Mouse (Mus musculus): Measurements from ENCODE around the gene Map4k5. TPM values are rescaled to one million over a fixed set of nuclear protein-coding genes. Genes with fewer than 3 reads are reported as not detected.

Map4k5 gene
- total and polyA plus RNA-seq, 3 experiments = 7.0 to 8.5 TPM; not detected in 1

- no peaks in the 10 kb centered on the region for H3K79me2 ChIP-seq (ENCODE audit: control insufficient read depth, insufficient read depth, low read length, poor library complexity)
- peaks cover 0 to 3% of the 10 kb centered on the region in 2 experiments; a peak in 2 of 4 replicates for H3K36me3 ChIP-seq (ENCODE audit: control insufficient read depth in 1 of 2, insufficient read depth in 2 of 2, low read length in 2 of 2)
- H3K27ac ChIP-seq (ENCODE audit: control insufficient read depth, low read depth, low read length) = no peak overlapping the region
- no peak overlapping the region for H3K9ac ChIP-seq (ENCODE audit: control insufficient read depth, low read depth, low read length, poor library complexity, severe bottlenecking)
- H3K27me3 ChIP-seq (ENCODE audit: control insufficient read depth in 1 of 2, insufficient read depth in 2 of 2, low read length in 2 of 2) = no peaks in the 10 kb centered on the region
- TF ChIP-seq POLR2AphosphoS2 (IDR thresholded peaks at IDR 0.05; ENCODE audit: low read length) = no peak
- TF ChIP-seq SMC3 (IDR thresholded peaks at IDR 0.05; ENCODE audit: low read depth, low read length) = 0 out of 2 replicates have a peak, but pooled peaks have one; percentile 13
- peak; percentile 71; the same call in 1 of the 2 replicates for TF ChIP-seq RCOR1 (IDR thresholded peaks at IDR 0.05; ENCODE audit: low read depth, low read length)
- H3K4me3 ChIP-seq (ENCODE audit: control insufficient read depth in 1 of 2, insufficient read depth in 1 of 2, low read depth in 2 of 2, low read length in 2 of 2) = no peak overlapping the region
- no peaks in the 10 kb centered on the region for H3K9me3 ChIP-seq (replicated peaks; ENCODE audit: insufficient read depth, low read length)
- DNase-seq (ENCODE audit: low read depth, low spot score) = peak; percentile 29
- H3K4me1 ChIP-seq (ENCODE audit: control insufficient read depth in 1 of 2, insufficient read depth in 2 of 2, low read length in 2 of 2) = peaks cover 3 to 4% of the 10 kb centered on the region in 2 experiments; a peak in 2 of 4 replicates
Measured at GRCm38 (mm10) chr12:69941655-69942329, 48.8 kb upstream of the Map4k5 start.

- Histone ChIP-seq H3K9ac (ENCODE audit: control insufficient read depth, low read depth, low read length, poor library complexity, severe bottlenecking) (no peak overlapping the region), H3K9me3 (replicated peaks; ENCODE audit: insufficient read depth, low read length) (no peaks in the 10 kb centered on the region), H3K36me3 (ENCODE audit: control insufficient read depth in 1 of 2, insufficient read depth in 2 of 2, low read length in 2 of 2) (peaks cover 0 to 3% of the 10 kb centered on the region in 2 experiments; a peak in 2 of 4 replicates), H3K4me1 (ENCODE audit: control insufficient read depth in 1 of 2, insufficient read depth in 2 of 2, low read length in 2 of 2) (peaks cover 3 to 4% of the 10 kb centered on the region in 2 experiments; a peak in 1 of 4 replicates), H3K27ac (ENCODE audit: control insufficient read depth, low read depth, low read length) (no peak overlapping the region), H3K79me2 (ENCODE audit: control insufficient read depth, insufficient read depth, low read length, poor library complexity) (no peaks in the 10 kb centered on the region), H3K4me3 (ENCODE audit: control insufficient read depth in 1 of 2, insufficient read depth in 1 of 2, low read depth in 2 of 2, low read length in 2 of 2) (no peak overlapping the region), H3K27me3 (ENCODE audit: control insufficient read depth in 1 of 2, insufficient read depth in 2 of 2, low read length in 2 of 2) (no peaks in the 10 kb centered on the region)
- peak; percentile 62 for DNase-seq (ENCODE audit: low read depth, low spot score)
- TF ChIP-seq RAD21 (IDR thresholded peaks at IDR 0.05; ENCODE audit: low read depth, low read length) = peak; percentile 63
- no peak for TF ChIP-seq HCFC1 (IDR thresholded peaks at IDR 0.05; ENCODE audit: low read depth, low read length)
- TF ChIP-seq CTCF (IDR thresholded peaks at IDR 0.05 in 2 of 3, conservative IDR thresholded peaks at IDR 0.05 in 1 of 3; ENCODE audit: control insufficient read depth in 1 of 3, insufficient read depth in 1 of 3, low read depth in 2 of 3, low read length in 3 of 3, poor library complexity in 1 of 3, severe bottlenecking in 1 of 3) = peak; percentile 70 to 82 (median 77)
- peak; percentile 46; the same call in 1 of the 2 replicates for TF ChIP-seq ZC3H11A (IDR thresholded peaks at IDR 0.05; ENCODE audit: low read depth, low read length)
- TF ChIP-seq SIN3A (IDR thresholded peaks at IDR 0.05; ENCODE audit: low read length) = no peak
- TF ChIP-seq ETS1 (IDR thresholded peaks at IDR 0.05; ENCODE audit: low read depth, low read length) = no peak
- no peak for TF ChIP-seq USF1 (IDR thresholded peaks at IDR 0.05; ENCODE audit: low read depth, low read length)
- no peak for TF ChIP-seq POLR2AphosphoS5 (IDR thresholded peaks at IDR 0.05; ENCODE audit: borderline replicate concordance, low read depth, low read length)
- TF ChIP-seq SMC3 (IDR thresholded peaks at IDR 0.05; ENCODE audit: low read depth, low read length) = peak; percentile 58
- TF ChIP-seq E2F4 (IDR thresholded peaks at IDR 0.05; ENCODE audit: borderline replicate concordance, low read depth, low read length) = no peak
- no peak for TF ChIP-seq NRF1 (IDR thresholded peaks at IDR 0.05; ENCODE audit: insufficient read depth, low read depth, low read length, poor library complexity, severe bottlenecking)
- TF ChIP-seq ZNF384 (IDR thresholded peaks at IDR 0.05; ENCODE audit: low read depth, low read length) = no peak
- TF ChIP-seq MXI1 (IDR thresholded peaks at IDR 0.05; ENCODE audit: low read depth, low read length) = no peak
Measured at GRCm38 (mm10) chr12:69939291-69939690, 46.3 kb upstream of the Map4k5 start.
